Mouse (Mus musculus) neural tube, embryonic 11.5 days (tissue): ENCODE measurements at regions not wholly inside any gene's neighbourhood (a gene's known extent, or its start where the extent isn't known, plus 50 kb on each side); places are given as distances from the start of the nearest gene placed in this dataset.

ENCODE experiments used
- ATAC-seq: fragments of 200-750 bp; cut with Nextera tagmentation; 2 replicates; pipeline ENCODE4 v1.8.0; 2017; ENCODE audit warnings: moderate number of reproducible peaks, mild to moderate bottlenecking, moderate TSS enrichment, moderate library complexity; ENCODE audit not compliant: insufficient read depth, low FRiP score, low TSS enrichment
- DNase-seq: peaks from one replicate; pipeline ENCODE4 v3.0.0-alpha.2; 2015; ENCODE audit warnings: low spot score
- H3K27ac ChIP-seq: fragments of 300-500 bp; sonication (generic); 2 replicates; pipeline ENCODE4 v1.5.1; 2014; ENCODE audit warnings: low read depth, mild to moderate bottlenecking, low read length
- H3K27me3 ChIP-seq: fragments of 300-500 bp; sonication (generic); 2 replicates; pipeline ENCODE4 v1.6.1; 2014; ENCODE audit warnings: mild to moderate bottlenecking, low read length, mixed read lengths; ENCODE audit not compliant: control insufficient read depth, insufficient read depth
- H3K36me3 ChIP-seq: fragments of 300-500 bp; sonication (generic); 2 replicates; pipeline ENCODE4 v1.6.1; 2014; ENCODE audit warnings: mild to moderate bottlenecking, low read length, moderate library complexity, mixed read lengths; ENCODE audit not compliant: control insufficient read depth, insufficient read depth
- H3K4me1 ChIP-seq: fragments of 300-500 bp; sonication (generic); 2 replicates; pipeline ENCODE4 v1.6.1; 2014; ENCODE audit warnings: low read length, mixed read lengths; ENCODE audit not compliant: control insufficient read depth, insufficient read depth
- H3K4me2 ChIP-seq: fragments of 300-500 bp; sonication (generic); 2 replicates; pipeline ENCODE4 v1.6.1; 2014; ENCODE audit warnings: low read depth, mild to moderate bottlenecking, moderate library complexity
- H3K4me3 ChIP-seq: fragments of 300-500 bp; sonication (generic); 2 replicates; pipeline ENCODE4 v1.5.1; 2014; ENCODE audit warnings: low read depth, low read length
- H3K9ac ChIP-seq: fragments of 300-500 bp; sonication (generic); 2 replicates; pipeline ENCODE4 v1.6.1; 2014; ENCODE audit warnings: mild to moderate bottlenecking, low read length
- H3K9me3 ChIP-seq: fragments of 300-500 bp; sonication (generic); 2 replicates; pipeline ENCODE4 v1.6.1; 2016; ENCODE audit warnings: low read length; ENCODE audit not compliant: control insufficient read depth
- WGBS: fragments of 180-500 bp; shearing (Covaris S2); extraction: QIAGEN DNeasy Blood & Tissue Kit; methylation state at CpG from one replicate; pipeline ENCODE4 v1.1.7; 2014; 5-methylcytosine and 5-hydroxymethylcytosine counted together

DNA sequence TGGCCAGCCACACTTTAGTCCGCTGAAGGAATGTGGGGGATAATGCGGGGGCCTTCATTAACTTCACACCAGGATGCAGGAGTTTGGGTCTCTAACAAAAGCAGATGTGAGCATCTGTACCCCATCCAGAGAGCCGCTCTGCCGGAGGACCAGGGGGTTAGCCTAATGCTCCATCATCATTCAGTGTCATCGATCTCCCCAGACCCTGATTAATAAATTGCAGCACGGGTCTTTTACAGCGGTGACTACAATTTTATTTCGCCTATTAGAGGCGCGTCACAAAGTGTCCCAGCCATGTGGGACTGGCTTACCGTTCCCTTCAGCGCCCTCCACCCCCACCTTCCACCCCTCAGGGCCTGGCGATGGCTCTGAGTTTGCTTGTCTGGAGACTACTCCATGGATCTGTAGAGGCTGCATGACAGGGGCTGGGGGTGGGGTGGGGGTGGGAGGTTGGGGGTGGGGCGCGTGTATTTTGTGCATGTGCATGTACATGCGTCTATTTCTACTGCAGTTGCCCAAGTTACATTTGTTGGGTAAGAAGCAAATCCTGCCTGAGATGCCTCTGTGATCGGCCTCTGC lies 1560.8 kb upstream of the Gulo start:
- Histone ChIP-seq H3K9ac (no peak overlapping the region), H3K4me2 (peak overlapping the region; percentile 1; the same call in 1 of the 2 replicates), H3K4me1 (peaks cover 16% of the 10 kb centered on the region), H3K27ac (no peak overlapping the region), H3K9me3 (no peaks in the 10 kb centered on the region), H3K27me3 (peaks cover 17% of the 10 kb centered on the region), H3K4me3 (no peak overlapping the region), H3K36me3 (no peaks in the 10 kb centered on the region)
- DNase-seq (no peak), ATAC-seq (peak; percentile 60)
- 17% methylated on average over 17 of the region's 17 CpGs for WGBS

DNA sequence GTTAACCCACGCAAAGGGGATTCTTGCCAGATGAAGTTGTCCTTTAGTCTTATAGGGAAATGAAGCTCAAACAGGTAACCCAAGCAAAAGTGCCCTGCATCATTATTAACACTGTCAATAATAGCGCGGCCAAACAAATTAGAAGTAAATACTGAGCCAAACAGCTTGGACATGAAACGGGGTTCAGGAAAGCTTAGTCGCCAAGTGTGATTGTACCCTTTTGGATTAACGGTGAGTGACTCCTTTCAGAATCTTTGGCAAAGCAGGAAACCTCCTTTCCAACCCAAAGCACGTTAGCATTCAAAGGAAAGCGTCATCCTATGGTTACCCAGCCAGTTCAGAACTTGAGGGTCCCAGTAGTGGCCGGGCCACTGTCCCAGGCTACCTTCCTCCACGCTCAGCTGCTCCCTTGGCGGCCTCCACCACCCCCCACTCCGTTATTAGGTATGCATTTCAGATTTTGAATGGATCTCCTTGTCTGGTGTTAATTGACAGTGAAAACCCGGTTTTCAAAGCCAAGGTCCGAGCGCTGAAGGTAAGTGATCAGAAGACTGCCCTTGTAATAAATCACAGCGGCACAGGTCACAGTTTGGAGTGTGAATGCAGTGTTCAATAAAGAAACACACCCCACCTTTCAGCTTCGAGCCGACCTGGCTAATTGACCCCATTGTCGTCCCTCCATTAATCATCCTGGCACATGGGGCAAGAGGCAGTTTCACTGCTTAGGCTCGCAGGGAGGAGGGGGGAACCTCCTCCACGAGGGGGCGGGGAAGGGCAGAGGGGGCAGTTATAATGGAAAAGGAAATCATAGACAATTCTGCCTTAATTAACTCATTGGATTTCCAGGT lies 1560.1 kb upstream of the Gulo start:
- Histone ChIP-seq H3K36me3 (no peaks in the 10 kb centered on the region), H3K4me1 (peaks cover 16% of the 10 kb centered on the region), H3K27ac (no peak overlapping the region), H3K27me3 (peaks cover 17% of the 10 kb centered on the region), H3K4me2 (peak overlapping the region; percentile 1; the same call in 1 of the 2 replicates), H3K9ac (no peak overlapping the region), H3K4me3 (no peak overlapping the region), H3K9me3 (no peaks in the 10 kb centered on the region)
- DNase-seq = peak; percentile 69
- 17% methylated on average over 22 of the region's 22 CpGs for WGBS
- ATAC-seq = peak; percentile 61

DNA sequence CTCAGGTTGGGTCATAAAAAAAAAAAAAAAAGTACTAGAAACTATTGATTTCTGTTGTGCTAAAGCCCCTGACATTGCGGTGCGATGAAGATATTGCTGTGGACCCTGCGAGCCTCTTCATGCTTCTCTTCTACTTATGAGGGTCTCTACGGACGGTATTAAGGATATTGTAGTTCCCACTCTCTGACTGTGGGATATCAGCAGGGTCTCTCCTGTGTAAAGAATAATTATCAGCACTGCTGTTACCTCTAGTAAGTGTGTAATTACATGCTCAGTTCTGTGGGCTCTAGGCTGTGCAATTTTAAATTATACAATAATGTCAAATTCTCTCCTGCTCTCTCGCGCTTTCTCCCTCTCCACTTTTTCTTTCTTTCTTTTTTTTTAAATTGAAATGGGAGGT lies 1545.9 kb upstream of the Gulo start:
- no peaks in the 10 kb centered on the region for H3K27me3 ChIP-seq
- no peaks in the 10 kb centered on the region for H3K36me3 ChIP-seq
- no peak overlapping the region for H3K9ac ChIP-seq
- WGBS = 90% methylated on average over 7 of the region's 7 CpGs
- no peaks in the 10 kb centered on the region for H3K9me3 ChIP-seq
- H3K4me2 ChIP-seq = no peak overlapping the region
- no peak overlapping the region for H3K27ac ChIP-seq
- ATAC-seq (no peak), DNase-seq (no peak)
- H3K4me1 ChIP-seq = no peaks in the 10 kb centered on the region
- no peak overlapping the region for H3K4me3 ChIP-seq

DNA sequence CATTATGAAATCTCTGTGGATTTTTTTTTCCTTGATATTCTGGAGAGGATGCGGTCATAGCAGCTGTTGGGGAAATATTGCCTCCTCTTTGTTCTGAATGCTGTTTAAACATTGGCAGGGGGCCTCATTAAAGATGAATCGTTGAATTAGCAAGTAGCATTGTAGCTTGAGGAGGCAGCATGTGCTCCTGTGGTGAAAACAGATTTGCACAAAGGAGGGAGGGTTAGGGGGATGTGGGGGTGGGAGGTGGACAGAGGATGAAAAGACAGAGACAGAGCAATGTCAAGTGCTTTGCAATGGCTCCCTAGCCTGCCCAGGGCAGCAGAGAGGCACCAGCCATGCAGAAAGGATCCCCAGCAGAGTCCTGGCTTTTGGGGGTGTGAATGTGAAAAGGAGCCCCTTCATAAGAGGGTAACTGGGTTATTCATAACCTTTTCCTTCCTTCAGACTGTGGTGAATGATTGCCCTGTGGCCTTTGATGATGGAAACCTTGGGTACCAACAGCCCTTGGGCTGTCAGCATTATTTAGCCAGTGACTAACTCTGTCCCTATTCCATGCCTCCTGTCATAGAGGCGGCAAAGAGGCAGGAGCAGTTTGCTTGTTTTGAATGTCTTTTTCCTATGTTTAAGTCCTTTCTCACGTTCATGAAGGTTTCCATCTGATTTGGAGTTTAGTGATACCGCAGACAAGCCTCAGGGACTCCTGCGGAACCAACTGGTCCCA lies 1541.6 kb upstream of the Gulo start:
- Histone ChIP-seq H3K36me3 (no peaks in the 10 kb centered on the region), H3K9ac (no peak overlapping the region), H3K4me2 (no peak overlapping the region), H3K4me1 (no peaks in the 10 kb centered on the region), H3K4me3 (no peak overlapping the region), H3K27me3 (no peaks in the 10 kb centered on the region), H3K9me3 (no peaks in the 10 kb centered on the region), H3K27ac (no peak overlapping the region)
- no peak for ATAC-seq
- peak; percentile 40 for DNase-seq
- 57% methylated on average over 6 of the region's 6 CpGs for WGBS

DNA sequence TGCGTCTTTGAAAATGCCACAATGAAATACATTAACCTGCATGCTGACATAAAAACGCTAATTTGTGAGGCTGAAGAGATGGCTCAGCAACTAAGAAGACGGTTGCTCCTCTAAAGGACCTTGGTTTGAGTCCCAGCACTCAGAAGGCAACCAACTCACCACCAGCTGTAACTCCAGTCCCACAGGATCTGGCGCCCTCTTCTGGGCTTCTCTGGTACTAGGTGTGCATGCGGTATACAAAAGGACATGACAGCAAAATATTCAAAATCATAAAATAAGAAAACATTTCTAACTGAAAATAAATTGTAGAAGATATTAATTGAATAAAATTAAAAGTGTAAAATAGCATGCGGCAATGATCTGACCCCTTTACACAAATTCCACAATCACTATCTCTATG lies 1539.7 kb upstream of the Gulo start:
- ATAC-seq (no peak), DNase-seq (no peak)
- no peak overlapping the region for H3K4me3 ChIP-seq
- WGBS = 83% methylated on average over 6 of the region's 6 CpGs
- H3K27ac ChIP-seq = no peak overlapping the region
- no peak overlapping the region for H3K4me2 ChIP-seq
- H3K36me3 ChIP-seq = no peaks in the 10 kb centered on the region
- no peaks in the 10 kb centered on the region for H3K9me3 ChIP-seq
- H3K9ac ChIP-seq = no peak overlapping the region
- H3K27me3 ChIP-seq = no peaks in the 10 kb centered on the region
- no peaks in the 10 kb centered on the region for H3K4me1 ChIP-seq

DNA sequence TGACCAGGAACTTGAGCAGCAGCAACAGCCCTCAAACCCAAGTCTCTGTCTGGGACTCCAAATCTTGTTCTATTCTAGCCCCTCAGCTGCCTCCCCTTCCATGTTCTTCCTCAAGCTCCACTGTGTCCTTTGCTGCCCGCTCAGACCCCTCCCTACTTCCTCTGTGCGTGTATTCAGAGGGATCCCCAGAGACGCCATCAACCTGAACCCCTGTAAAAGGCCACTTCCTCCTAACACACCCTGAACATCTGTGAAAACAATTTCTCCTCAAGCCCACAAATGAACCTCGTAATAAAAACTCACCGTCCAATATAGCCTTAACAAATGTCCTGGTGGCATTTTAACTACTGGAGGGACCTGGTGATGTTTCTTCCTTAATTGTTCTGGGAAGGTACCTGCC lies 1536.0 kb upstream of the Gulo start:
- DNase-seq (no peak), ATAC-seq (no peak)
- Histone ChIP-seq H3K4me3 (no peak overlapping the region), H3K36me3 (no peaks in the 10 kb centered on the region), H3K9ac (no peak overlapping the region), H3K4me2 (no peak overlapping the region), H3K27ac (no peak overlapping the region), H3K9me3 (peaks cover 6% of the 10 kb centered on the region), H3K4me1 (no peaks in the 10 kb centered on the region), H3K27me3 (no peaks in the 10 kb centered on the region)
- 49% methylated on average over 5 of the region's 5 CpGs for WGBS

DNA sequence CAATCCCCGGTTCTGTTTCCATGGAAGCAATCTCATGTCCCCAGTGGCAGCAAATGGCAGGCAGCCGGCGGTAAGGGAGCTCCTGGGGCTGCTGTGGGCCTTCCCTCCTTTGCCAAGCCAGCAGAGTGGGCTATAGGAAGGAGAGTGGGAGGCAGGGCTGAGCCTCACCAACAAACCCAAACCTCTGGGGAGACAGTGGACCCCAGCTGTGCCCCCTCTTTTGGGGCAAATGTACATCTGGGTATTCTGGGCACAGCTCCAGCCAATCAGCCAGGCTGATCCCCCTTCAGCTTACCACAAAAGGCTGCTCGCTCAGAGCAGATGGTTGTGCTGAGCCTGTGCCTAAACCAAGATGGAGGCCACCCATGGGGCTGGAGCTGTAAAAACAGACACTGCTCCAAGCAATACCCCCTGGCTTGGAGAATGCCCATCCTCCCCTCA lies 1532.3 kb upstream of the Gulo start:
- H3K9ac ChIP-seq = no peak overlapping the region
- no peaks in the 10 kb centered on the region for H3K27me3 ChIP-seq
- H3K4me1 ChIP-seq = peaks cover 9% of the 10 kb centered on the region; the same call in 1 of the 2 replicates
- no peak overlapping the region for H3K4me2 ChIP-seq
- ATAC-seq (no peak), DNase-seq (peak; percentile 38)
- H3K27ac ChIP-seq = no peak overlapping the region; the same call in 1 of the 2 replicates
- WGBS = 44% methylated on average over 4 of the region's 4 CpGs
- H3K4me3 ChIP-seq = no peak overlapping the region
- H3K9me3 ChIP-seq = peaks cover 6% of the 10 kb centered on the region
- H3K36me3 ChIP-seq = no peaks in the 10 kb centered on the region

DNA sequence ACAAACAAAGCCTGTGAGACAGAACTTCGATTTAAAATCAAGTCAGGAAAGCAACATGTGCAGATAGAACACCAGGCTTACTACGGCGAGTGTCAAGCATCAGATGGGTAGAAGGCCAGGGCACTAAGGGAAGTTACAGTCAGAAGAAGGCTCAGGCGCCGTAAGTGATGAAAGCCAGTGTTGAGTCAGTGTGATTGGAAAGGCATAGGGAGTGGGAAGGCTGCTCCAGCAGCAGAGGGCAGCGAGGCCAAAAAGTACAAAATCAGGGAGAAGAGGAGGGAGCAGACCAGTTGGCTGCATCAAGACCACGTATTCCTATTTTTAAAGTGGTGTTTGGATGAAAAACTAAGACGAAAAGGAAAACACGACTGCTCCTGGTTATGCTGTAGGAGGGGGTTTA lies 1529.7 kb upstream of the Gulo start:
- 86% methylated on average over 9 of the region's 9 CpGs for WGBS
- Histone ChIP-seq H3K27me3 (no peaks in the 10 kb centered on the region), H3K27ac (no peak overlapping the region), H3K9me3 (peaks cover 6% of the 10 kb centered on the region), H3K36me3 (no peaks in the 10 kb centered on the region), H3K4me1 (peaks cover 9% of the 10 kb centered on the region; the same call in 1 of the 2 replicates), H3K9ac (no peak overlapping the region), H3K4me2 (no peak overlapping the region), H3K4me3 (no peak overlapping the region)
- ATAC-seq (no peak), DNase-seq (no peak)
